Mouse (Mus musculus) heart, embryonic 11.5 days (tissue): ENCODE results near the gene Orai1. TPM values are rescaled to one million over a fixed set of nuclear protein-coding genes. Genes with fewer than 3 reads are reported as not detected.
A peak's percentile ranks its signal among the peaks of the same experiment; 100 is the strongest.

Experiments used
- ATAC-seq: fragments of 200-750 bp; cut with Nextera tagmentation; replicated peaks from 2 replicates; pipeline ENCODE4 v1.8.0; 2017; ENCODE audit warnings: moderate library complexity; ENCODE audit not compliant: insufficient number of reproducible peaks, low FRiP score, low TSS enrichment
- H3K27ac ChIP-seq: fragments of 300-500 bp; sonication (generic); 2 replicates; pipeline ENCODE4 v1.5.1; 2014; ENCODE audit warnings: mild to moderate bottlenecking, low read depth, low read length
- H3K27me3 ChIP-seq: fragments of 300-500 bp; sonication (generic); 2 replicates; pipeline ENCODE4 v1.6.1; 2014; ENCODE audit warnings: mild to moderate bottlenecking, low read length, mixed read lengths; ENCODE audit not compliant: control insufficient read depth, insufficient read depth
- H3K36me3 ChIP-seq: fragments of 300-500 bp; sonication (generic); 2 replicates; pipeline ENCODE4 v1.6.1; 2014; ENCODE audit warnings: mild to moderate bottlenecking, low read length, moderate library complexity, mixed read lengths; ENCODE audit not compliant: control insufficient read depth, insufficient read depth
- H3K4me1 ChIP-seq: fragments of 300-500 bp; sonication (generic); 2 replicates; pipeline ENCODE4 v1.6.1; 2014; ENCODE audit warnings: low read length; ENCODE audit not compliant: control insufficient read depth, insufficient read depth
- H3K4me2 ChIP-seq: fragments of 300-500 bp; sonication (generic); 2 replicates; pipeline ENCODE4 v1.6.1; 2014; ENCODE audit warnings: mild to moderate bottlenecking, moderate library complexity
- H3K4me3 ChIP-seq: fragments of 300-500 bp; sonication (generic); 2 replicates; pipeline ENCODE4 v1.5.1; 2014; ENCODE audit warnings: low read depth, low read length
- H3K9ac ChIP-seq: fragments of 300-500 bp; sonication (generic); 2 replicates; pipeline ENCODE4 v1.6.1; 2014; ENCODE audit warnings: mild to moderate bottlenecking, low read depth, low read length, moderate library complexity
- H3K9me3 ChIP-seq: fragments of 300-500 bp; sonication (generic); replicated peaks from 2 replicates; pipeline ENCODE4 v1.6.1; 2016; ENCODE audit warnings: low read length; ENCODE audit not compliant: control insufficient read depth
- WGBS: fragments of 180-500 bp; shearing (Covaris S2); extraction: QIAGEN DNeasy Blood & Tissue Kit; methylation state at CpG from one replicate; pipeline ENCODE4 v1.1.7; 2014; ENCODE audit not compliant: insufficient replicate concordance; 5-methylcytosine and 5-hydroxymethylcytosine counted together
- polyA plus RNA-seq: library from polyadenylated mRNA; unstranded; fragments of >200 nt; fragmentation: Nextera tagmentation; extraction: Ambion mirVana; gene quantifications from 2 replicates; pipeline ENCODE4 v1.2.1, GENCODE M21; 2014

Gene Orai1
- polyA plus RNA-seq, 1 experiment from 2014 or later: 15.1 TPM

DNA sequence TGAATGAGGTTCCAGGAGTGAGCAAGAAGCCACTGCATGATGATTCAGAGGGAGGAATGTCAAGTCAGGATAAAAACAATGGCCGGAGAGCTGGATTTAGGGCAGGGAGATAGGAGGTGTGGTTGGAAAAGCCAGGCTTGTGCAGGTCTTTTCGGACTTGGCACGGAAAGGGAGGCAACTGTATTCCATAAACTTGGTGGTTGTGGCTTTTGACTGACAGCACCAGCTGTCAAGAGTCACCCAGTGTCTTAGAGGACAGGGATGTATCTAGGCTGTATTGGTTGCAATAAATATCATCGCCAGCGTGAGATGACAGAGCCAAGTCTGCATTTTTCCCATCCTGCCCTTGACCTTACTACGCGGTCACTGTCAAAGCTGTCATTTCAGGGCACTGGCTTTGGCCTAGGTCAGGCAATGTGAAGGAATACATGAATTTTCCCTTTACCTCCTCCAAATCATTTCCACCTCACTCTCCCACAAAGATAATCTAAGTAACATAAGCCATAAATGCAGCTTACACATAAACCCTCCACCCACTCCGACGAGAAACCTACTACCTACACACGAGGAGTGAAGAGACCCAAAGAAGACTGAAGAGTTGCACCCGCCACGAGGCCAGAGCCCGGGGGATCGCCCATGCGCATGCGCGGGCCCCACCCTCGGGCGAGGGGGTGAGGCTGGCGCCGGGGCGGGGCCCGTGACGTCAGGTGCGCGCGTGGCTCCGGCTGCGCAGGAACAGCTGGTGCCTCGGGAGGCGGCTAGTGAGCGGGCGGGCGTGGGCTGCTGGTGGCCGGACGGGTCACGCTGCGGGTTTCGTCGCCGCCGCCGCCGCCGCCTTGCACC lies 60.9 kb downstream of the Orai1 start:
- Histone ChIP-seq H3K36me3 (no peaks in the 10 kb centered on the region), H3K4me3 (peak overlapping the region; percentile 80), H3K4me1 (peaks cover 18% of the 10 kb centered on the region), H3K27me3 (no peaks in the 10 kb centered on the region), H3K27ac (peak overlapping the region; percentile 64), H3K9ac (peak overlapping the region; percentile 85), H3K9me3 (no peaks in the 10 kb centered on the region), H3K4me2 (peak overlapping the region; percentile 99)
- ATAC-seq: peak; percentile 91
- WGBS: 8% methylated on average over 44 of the region's 45 CpGs

DNA sequence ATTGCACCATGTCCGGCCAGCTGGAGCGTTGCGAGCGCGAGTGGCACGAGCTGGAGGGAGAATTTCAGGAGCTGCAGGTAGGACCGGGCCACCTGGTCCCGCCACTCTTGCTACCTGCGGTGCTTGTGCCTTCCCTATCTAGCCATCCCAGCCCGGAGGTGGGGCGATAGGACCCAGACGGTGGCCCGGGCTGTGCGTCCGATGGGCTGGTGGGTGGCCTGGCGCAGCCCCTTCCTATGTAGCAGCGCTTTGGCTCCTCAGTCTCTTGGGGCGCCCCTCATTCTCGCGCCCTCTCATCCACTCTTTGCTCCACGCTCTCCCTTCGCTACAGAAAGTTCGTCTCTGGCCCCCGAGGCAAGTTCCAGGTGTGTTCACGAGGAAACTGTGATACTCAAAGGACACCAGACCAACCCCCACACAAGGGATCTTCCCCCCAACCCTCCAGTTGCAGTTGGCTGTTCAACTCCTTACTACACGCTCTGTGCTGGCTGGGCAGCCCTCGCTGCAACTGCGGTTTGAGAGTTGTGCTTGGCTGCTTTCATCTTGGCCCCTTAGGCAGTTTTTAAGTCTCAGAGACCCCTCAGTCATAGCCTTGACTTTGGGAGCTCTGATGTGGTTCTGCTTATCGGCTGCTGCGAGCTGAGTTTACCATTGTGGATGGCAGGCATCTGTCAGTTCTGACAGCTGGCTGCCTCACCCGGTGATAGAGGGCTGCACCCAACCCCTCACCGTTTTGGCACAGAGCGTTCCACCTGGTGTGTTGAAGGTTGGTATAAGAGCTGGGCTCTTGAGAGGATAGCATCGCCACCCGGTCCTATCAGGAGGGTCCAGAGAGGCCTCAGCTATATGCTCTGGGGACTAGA lies 61.8 kb downstream of the Orai1 start:
- ATAC-seq: peak; percentile 69
- Histone ChIP-seq H3K27ac (peak overlapping the region; percentile 64), H3K9me3 (no peaks in the 10 kb centered on the region), H3K4me3 (peak overlapping the region; percentile 80), H3K4me1 (peaks cover 18% of the 10 kb centered on the region), H3K4me2 (peak overlapping the region; percentile 99), H3K36me3 (no peaks in the 10 kb centered on the region), H3K9ac (peak overlapping the region; percentile 85), H3K27me3 (no peaks in the 10 kb centered on the region)
- WGBS: 3% methylated on average over 35 of the region's 35 CpGs

DNA sequence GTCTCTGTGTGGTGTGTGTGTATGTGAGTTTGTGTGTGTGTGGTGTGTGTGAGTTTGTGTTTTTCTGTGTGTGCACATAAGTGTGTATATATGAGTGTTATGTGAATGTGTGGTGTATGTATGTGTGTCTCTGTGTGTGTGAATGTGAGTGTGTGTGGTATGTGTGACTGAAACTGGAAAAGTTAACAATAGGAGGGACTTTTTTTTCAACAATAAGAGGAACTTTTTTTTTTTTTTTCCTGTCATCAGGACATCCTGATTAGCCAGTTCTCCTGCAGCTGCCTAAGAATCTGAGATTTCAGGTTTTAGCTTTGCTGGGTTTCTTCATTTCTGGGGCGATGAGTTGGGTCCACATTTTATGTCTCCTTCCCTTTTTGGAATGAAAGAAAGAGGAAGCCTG lies 64.7 kb downstream of the Orai1 start:
- Histone ChIP-seq H3K36me3 (no peaks in the 10 kb centered on the region), H3K4me2 (no peak overlapping the region)

DNA sequence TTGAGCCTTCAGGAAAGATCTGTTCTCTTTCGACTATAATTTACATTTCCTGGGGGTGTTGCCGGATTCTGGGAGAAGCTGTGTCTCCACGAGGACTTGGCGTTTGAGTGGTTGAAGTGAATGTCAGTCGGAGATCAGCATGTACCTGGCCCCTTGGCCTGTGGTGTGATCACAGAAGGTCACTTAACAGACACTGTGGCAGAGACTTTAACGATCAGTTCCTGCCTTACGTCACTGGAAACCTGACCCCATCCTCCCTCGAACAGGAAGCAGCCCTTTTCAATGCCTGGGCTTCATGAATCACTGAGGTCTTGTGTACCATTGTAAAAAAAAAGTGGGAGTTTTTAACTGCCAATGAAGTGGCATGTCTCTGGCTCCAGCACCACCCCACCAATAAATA lies 65.2 kb downstream of the Orai1 start:
- H3K4me1 ChIP-seq: peaks cover 18% of the 10 kb centered on the region
- H3K9me3 ChIP-seq: no peaks in the 10 kb centered on the region
- no peaks in the 10 kb centered on the region for H3K27me3 ChIP-seq
- no peak overlapping the region for H3K9ac ChIP-seq
- ATAC-seq: no peak
- WGBS: 61% methylated on average over 8 of the region's 8 CpGs
- H3K4me2 ChIP-seq: no peak overlapping the region
- H3K27ac ChIP-seq: 0 out of 2 replicates have a peak overlapping the region, but pooled peaks have one; percentile 1
- no peak overlapping the region for H3K4me3 ChIP-seq
- no peaks in the 10 kb centered on the region for H3K36me3 ChIP-seq

More for the DNA sequence above, 64.7 kb downstream of the Orai1 start:
- no peak for ATAC-seq
- H3K27ac ChIP-seq: peak overlapping the region; percentile 1; the same call in 1 of the 2 replicates
- 70% methylated on average over 1 of the region's 1 CpGs for WGBS
- no peak overlapping the region for H3K4me3 ChIP-seq
- H3K4me1 ChIP-seq: peaks cover 18% of the 10 kb centered on the region
- H3K9me3 ChIP-seq: no peaks in the 10 kb centered on the region
- no peaks in the 10 kb centered on the region for H3K27me3 ChIP-seq
- H3K9ac ChIP-seq: no peak overlapping the region

Other genes with a start within 250 kb of the Orai1 start
- 8.7 and 14.0 TPM in 2 replicates for gene Camkk2, start 235.7 kb upstream of the Orai1 start, polyA plus RNA-seq
- 354 and 366 TPM in 2 replicates for gene Anapc5, start 193.7 kb upstream of the Orai1 start, polyA plus RNA-seq
- 32.4 and 36.0 TPM in 2 replicates for gene Rnf34, start 165.0 kb upstream of the Orai1 start, polyA plus RNA-seq
- gene Kdm2b, start 25.3 kb upstream of the Orai1 start, polyA plus RNA-seq: 26.5 and 28.8 TPM in 2 replicates
- 0.69 TPM in 1 of 2 replicates, not detected in the other for gene Morn3, start 31.9 kb downstream of the Orai1 start, polyA plus RNA-seq
- 9.6 and 11.4 TPM in 2 replicates for gene Tmem120b, start 53.3 kb downstream of the Orai1 start, polyA plus RNA-seq
- gene Rhof, start 117.6 kb downstream of the Orai1 start, polyA plus RNA-seq: 1.4 and 1.7 TPM in 2 replicates
- 6.4 and 8.0 TPM in 2 replicates for gene Setd1b, start 127.1 kb downstream of the Orai1 start, polyA plus RNA-seq
- 59.5 and 66.7 TPM in 2 replicates for gene Psmd9, start 154.3 kb downstream of the Orai1 start, polyA plus RNA-seq
- gene Hpd, start 167.7 kb downstream of the Orai1 start, polyA plus RNA-seq: not detected in 2 replicates
- gene Wdr66, start 237.0 kb downstream of the Orai1 start, polyA plus RNA-seq: 0.32 and 0.64 TPM in 2 replicates